Mouse (Mus musculus): ENCODE measurements around the gene Ubtfl1. TPM values are rescaled to one million over a fixed set of nuclear protein-coding genes. Genes with fewer than 3 reads are reported as not detected.
A peak's percentile ranks its signal among the peaks of the same experiment; 100 is the strongest.
"Not testable (repeated sequence)": the region's sequence is repeated elsewhere in the genome, so short reads cannot be mapped to it uniquely, and the experiment has no call there.

The Ubtfl1 gene
- not detected in 2 replicates for polyA plus RNA-seq (2015; fragmentation: Nextera tagmentation; extraction: Ambion mirVana)

DNA sequence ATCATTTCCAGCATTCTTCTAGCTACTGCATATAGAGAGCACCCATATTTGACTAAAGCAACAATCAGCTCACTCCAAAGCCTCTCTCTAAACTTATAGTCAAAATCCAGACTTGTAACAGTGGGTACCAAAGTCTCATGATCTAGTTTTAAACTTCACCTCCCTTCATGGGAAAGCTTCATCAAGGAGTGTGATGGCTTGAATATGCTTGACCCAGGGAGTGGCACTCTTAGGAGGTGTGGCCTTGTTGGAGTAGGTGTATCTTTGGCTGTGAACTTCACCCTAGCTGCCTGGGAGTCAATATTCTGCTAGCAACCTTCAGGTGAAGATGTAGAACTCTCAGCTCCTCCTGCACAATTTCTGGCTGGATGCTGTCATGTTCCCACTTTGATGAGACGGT, at the start of gene Ubtfl1:
Ubtfl1 (plus strand) TSS at position 301 of the 400 bp plus-strand sequence.
- no peaks in the 10 kb centered on the region for H3K27me3 ChIP-seq
- no peak within 1 kb of the TSS for H3K4me3 ChIP-seq
- H3K36me3 ChIP-seq, result no peaks in the 10 kb centered on the region
- ATAC-seq (replicated peaks; ENCODE audit: insufficient number of reproducible peaks, insufficient read depth, low FRiP score, low read depth), result no peak
- H3K27ac ChIP-seq, result no peak within 1 kb of the TSS
- H3K9ac ChIP-seq, result no peak within 1 kb of the TSS
- H3K4me1 ChIP-seq (replicated peaks), result no peaks in the 10 kb centered on the region
- no peak within 1 kb of the TSS for H3K4me2 ChIP-seq
- 70% methylated on average over 1 of the region's 1 CpGs for WGBS
- H3K9me3 ChIP-seq (replicated peaks), result no peaks in the 10 kb centered on the region

DNA sequence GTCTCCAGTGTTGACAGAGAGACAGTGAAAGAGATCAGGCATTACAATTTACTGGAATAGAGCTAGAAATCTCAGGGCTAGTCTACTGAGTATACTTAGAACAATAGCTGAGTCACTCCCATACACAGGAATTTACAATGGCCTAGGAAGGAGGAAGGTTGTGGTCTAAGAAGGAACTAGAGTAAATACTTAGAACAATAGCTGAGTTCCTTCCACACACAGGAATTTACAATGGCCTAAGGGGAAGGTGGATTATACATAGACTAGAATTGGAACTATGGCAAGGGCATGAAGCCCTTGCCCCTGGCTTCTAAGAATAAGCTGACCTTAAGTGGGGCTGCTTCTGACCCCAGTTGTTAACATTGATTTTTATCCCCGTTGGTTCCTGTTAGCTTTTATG, 31.2 kb upstream of the Ubtfl1 start:
- 71% methylated on average over 1 of the region's 1 CpGs for WGBS
- not testable (repeated sequence) for H3K4me1 ChIP-seq (replicated peaks); H3K36me3 ChIP-seq; H3K27me3 ChIP-seq; H3K27ac ChIP-seq; ATAC-seq (replicated peaks; ENCODE audit: insufficient number of reproducible peaks, insufficient read depth, low FRiP score, low read depth); H3K4me2 ChIP-seq; H3K4me3 ChIP-seq; H3K9ac ChIP-seq; H3K9me3 ChIP-seq (replicated peaks)

DNA sequence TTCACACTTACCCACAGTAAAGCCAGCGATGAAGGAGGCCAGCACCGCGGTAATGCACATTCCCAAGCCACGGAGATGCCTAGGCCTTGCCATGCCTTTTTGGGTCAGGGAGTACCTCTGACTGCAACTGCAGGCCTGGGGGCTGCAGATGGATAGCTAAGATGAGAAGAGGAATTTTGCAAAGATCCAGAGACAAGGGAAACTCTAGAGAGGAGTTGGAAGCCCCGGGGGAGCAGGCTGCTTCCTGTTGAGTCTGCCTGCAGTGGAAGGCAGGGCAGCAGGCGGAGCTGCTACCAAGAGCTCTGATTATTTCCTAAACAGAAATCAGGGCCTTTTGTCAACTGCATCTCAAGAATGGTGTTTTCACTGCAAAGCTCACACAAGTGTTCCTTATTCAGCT, 18.4 kb upstream of the Ubtfl1 start:
- Histone ChIP-seq H3K4me2 (peak overlapping the region; percentile 36), H3K27me3 (no peaks in the 10 kb centered on the region), H3K9me3 (replicated peaks) (no peaks in the 10 kb centered on the region), H3K4me1 (replicated peaks) (no peaks in the 10 kb centered on the region), H3K27ac (peak overlapping the region; percentile 5; the same call in 1 of the 2 replicates), H3K9ac (no peak overlapping the region), H3K36me3 (no peaks in the 10 kb centered on the region), H3K4me3 (peak overlapping the region; percentile 22)
- WGBS, result 15% methylated on average over 6 of the region's 6 CpGs
- ATAC-seq (replicated peaks; ENCODE audit: insufficient number of reproducible peaks, insufficient read depth, low FRiP score, low read depth), result no peak

DNA sequence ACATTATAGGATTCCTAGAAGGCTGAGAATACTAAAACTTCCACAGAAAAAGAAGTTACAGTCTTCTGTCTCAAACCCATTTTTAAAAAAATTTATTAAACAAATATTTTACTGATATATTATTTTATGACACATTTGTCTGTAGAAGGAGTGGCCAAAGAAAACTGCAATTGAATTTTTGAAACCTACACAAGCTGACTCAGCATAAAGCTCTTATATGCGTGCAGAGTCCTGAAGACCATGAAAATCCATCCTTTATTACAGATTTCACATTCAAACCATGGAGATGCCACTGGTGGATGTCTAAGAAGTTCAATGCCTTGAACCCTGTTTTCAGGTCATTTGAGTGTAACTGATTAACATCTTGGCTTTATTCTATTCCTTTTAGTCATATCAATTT, 4.6 kb upstream of the Ubtfl1 start:
- Histone ChIP-seq H3K4me3 (no peak overlapping the region), H3K9ac (no peak overlapping the region), H3K36me3 (no peaks in the 10 kb centered on the region), H3K4me2 (no peak overlapping the region), H3K4me1 (replicated peaks) (no peaks in the 10 kb centered on the region), H3K27ac (no peak overlapping the region), H3K27me3 (no peaks in the 10 kb centered on the region), H3K9me3 (replicated peaks) (no peaks in the 10 kb centered on the region)
- no peak for ATAC-seq (replicated peaks; ENCODE audit: insufficient number of reproducible peaks, insufficient read depth, low FRiP score, low read depth)
- 76% methylated on average over 1 of the region's 1 CpGs for WGBS

DNA sequence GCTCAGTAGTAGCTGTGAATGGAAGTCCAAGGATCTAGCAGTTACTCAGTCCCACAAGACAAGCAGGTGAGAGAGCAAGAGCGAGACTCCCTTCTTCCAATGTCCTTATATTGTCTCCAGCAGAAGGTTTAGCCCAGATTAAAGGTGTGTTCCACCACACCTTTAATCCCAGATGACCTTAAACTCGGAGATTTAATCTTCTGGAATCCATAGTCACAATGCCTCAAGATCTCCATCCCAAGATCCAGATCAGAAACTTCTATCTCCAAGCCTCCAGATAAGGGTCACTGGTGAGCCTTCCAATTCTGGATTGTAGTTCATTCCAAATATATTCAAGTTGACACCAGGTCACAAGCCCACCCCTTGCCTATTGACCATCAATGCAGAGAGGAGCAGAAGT, 1.3 kb upstream of the Ubtfl1 start, which contains the start of gene Naalad2:
Naalad2 (minus strand) TSS at position 101 of the 400 bp plus-strand sequence.
- H3K9ac ChIP-seq; H3K4me3 ChIP-seq; H3K27ac ChIP-seq; ATAC-seq (replicated peaks; ENCODE audit: insufficient number of reproducible peaks, insufficient read depth, low FRiP score, low read depth); H3K27me3 ChIP-seq; H3K4me2 ChIP-seq; H3K9me3 ChIP-seq (replicated peaks); H3K4me1 ChIP-seq (replicated peaks); H3K36me3 ChIP-seq: not testable (repeated sequence)
- WGBS, result 57% methylated on average over 2 of the region's 2 CpGs

DNA sequence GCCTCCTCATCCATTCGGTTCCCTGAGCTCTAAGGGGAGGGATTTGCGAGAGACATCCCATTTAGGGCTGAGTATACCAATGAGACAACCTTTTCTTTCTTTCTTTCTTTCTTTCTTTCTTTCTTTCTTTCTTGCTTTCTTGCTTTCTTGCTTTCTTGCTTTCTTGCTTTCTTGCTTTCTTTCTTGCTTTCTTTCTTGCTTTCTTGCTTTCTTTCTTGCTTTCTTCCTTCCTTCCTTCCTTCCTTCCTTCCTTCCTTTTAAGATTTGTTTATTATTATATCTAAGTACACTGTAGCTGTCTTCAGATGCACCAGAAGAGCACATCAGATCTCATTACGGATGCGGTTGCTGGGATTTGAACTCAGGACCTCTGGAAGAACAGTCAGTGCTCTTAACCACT, 8.2 kb downstream of the Ubtfl1 start:
- H3K4me3 ChIP-seq; H3K36me3 ChIP-seq; H3K4me1 ChIP-seq (replicated peaks); H3K9me3 ChIP-seq (replicated peaks); H3K4me2 ChIP-seq; ATAC-seq (replicated peaks; ENCODE audit: insufficient number of reproducible peaks, insufficient read depth, low FRiP score, low read depth); H3K27me3 ChIP-seq; H3K27ac ChIP-seq; H3K9ac ChIP-seq: not testable (repeated sequence)
- WGBS, result 75% methylated on average over 4 of the region's 4 CpGs

DNA sequence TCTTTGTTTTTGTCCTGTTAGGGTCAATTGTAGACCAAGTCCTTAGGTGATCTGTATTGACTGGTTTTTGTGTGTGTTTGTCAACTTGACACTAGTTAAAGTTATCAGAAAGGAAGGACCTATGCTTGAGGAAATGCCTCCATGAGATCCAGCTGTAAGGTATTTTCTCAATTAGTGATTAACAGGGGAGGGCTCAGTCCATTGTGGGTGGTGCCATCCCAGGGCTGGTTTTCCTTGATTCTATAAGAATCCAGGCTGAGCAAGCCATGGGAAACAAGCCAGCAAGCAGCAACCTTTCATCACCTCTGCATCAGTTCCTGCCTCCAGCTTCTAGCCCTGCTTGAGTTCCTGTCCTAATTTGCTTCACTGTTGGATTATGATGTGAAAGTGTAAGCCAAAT, 26.1 kb downstream of the Ubtfl1 start, which contains the start of gene Mbd3l2:
Mbd3l2 (plus strand) TSS at position 301 of the 400 bp plus-strand sequence.
- H3K36me3 ChIP-seq, result no peaks in the 10 kb centered on the region
- no peak within 1 kb of the TSS for H3K9ac ChIP-seq
- ATAC-seq (replicated peaks; ENCODE audit: insufficient number of reproducible peaks, insufficient read depth, low FRiP score, low read depth), result no peak
- no peak within 1 kb of the TSS for H3K27ac ChIP-seq
- H3K27me3 ChIP-seq, result no peaks in the 10 kb centered on the region
- no peaks in the 10 kb centered on the region for H3K9me3 ChIP-seq (replicated peaks)
- no peak within 1 kb of the TSS for H3K4me2 ChIP-seq
- no peaks in the 10 kb centered on the region for H3K4me1 ChIP-seq (replicated peaks)
- H3K4me3 ChIP-seq, result no peak within 1 kb of the TSS

DNA sequence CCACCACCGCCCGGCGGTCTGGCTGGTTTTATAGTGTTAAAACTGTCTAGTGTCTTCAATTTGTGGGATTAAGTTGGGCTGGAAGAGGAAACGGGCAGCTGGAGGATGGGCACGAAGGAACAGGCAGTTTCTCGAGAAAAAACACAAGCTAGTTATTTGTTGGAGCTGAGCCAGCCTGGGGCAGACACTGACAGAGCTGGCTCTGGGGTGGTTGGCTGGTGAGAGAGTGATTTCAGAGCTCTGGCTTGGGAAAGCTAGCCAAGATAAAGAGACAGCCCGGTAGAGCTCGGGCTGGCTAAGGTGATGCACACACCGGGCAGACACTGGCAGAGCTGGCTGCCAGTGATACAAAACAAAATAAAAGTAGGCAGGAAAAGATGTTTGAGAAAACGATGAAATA, 27.5 kb downstream of the Ubtfl1 start:
- no peak overlapping the region for H3K27ac ChIP-seq
- no peaks in the 10 kb centered on the region for H3K4me1 ChIP-seq (replicated peaks)
- no peak overlapping the region for H3K4me2 ChIP-seq
- 54% methylated on average over 10 of the region's 10 CpGs for WGBS
- no peaks in the 10 kb centered on the region for H3K9me3 ChIP-seq (replicated peaks)
- H3K36me3 ChIP-seq, result no peaks in the 10 kb centered on the region
- H3K9ac ChIP-seq, result no peak overlapping the region
- H3K27me3 ChIP-seq, result no peaks in the 10 kb centered on the region
- H3K4me3 ChIP-seq, result no peak overlapping the region
- ATAC-seq (replicated peaks; ENCODE audit: insufficient number of reproducible peaks, insufficient read depth, low FRiP score, low read depth), result no peak

DNA sequence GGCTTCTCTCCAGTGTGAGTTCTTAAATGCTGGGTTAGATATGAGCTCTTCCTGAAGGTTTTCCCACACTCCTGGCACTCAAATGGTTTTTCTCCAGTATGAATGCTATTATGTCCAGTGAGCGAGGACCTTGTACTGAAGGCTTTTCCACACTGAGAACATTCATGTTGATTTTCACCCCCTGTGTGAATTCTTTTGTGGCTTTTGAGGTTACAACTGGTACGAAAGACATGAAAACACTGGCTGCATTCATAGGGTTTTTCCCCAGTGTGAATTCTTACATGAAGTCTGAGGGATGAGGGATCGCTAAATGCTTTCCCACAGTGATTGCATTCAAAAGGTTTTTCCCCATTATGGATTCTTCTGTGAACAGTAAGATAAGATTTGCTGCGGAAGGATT, 52.3 kb downstream of the Ubtfl1 start:
- no peak overlapping the region for H3K4me2 ChIP-seq
- no peak for ATAC-seq (replicated peaks; ENCODE audit: insufficient number of reproducible peaks, insufficient read depth, low FRiP score, low read depth)
- 81% methylated on average over 4 of the region's 4 CpGs for WGBS
- no peak overlapping the region for H3K9ac ChIP-seq
- H3K27ac ChIP-seq, result no peak overlapping the region
- H3K36me3 ChIP-seq, result peaks cover 35% of the 10 kb centered on the region
- no peak overlapping the region for H3K4me3 ChIP-seq
- no peaks in the 10 kb centered on the region; the same call in 1 of the 2 replicates for H3K9me3 ChIP-seq (replicated peaks)
- H3K4me1 ChIP-seq (replicated peaks), result no peaks in the 10 kb centered on the region
- H3K27me3 ChIP-seq, result no peaks in the 10 kb centered on the region

Small RNAs within 50 kb of the gene (microRNA-seq; reads per million reads assigned to microRNA genes)
- not detected for gene Gm22854

Other genes with a start within 250 kb of the Ubtfl1 start
- 74.6 and 75.4 TPM in 2 replicates for gene Chordc1, start 112.3 kb upstream of the Ubtfl1 start, polyA plus RNA-seq (2015; fragmentation: Nextera tagmentation; extraction: Ambion mirVana)
- gene Naalad2, start 1.4 kb upstream of the Ubtfl1 start, polyA plus RNA-seq (2015; fragmentation: Nextera tagmentation; extraction: Ambion mirVana), result 4.9 and 5.7 TPM in 2 replicates
- gene Mbd3l2, start 26.2 kb downstream of the Ubtfl1 start, polyA plus RNA-seq (2015; fragmentation: Nextera tagmentation; extraction: Ambion mirVana), result not detected in 2 replicates
- gene Zfp558, start 73.8 kb downstream of the Ubtfl1 start, polyA plus RNA-seq (2015; fragmentation: Nextera tagmentation; extraction: Ambion mirVana), result 2.6 and 3.4 TPM in 2 replicates
- not detected in 2 replicates for gene Mbd3l1, start 73.9 kb downstream of the Ubtfl1 start, polyA plus RNA-seq (2015; fragmentation: Nextera tagmentation; extraction: Ambion mirVana)

Measured in heart, embryonic 15.5 days (tissue).